Mouse (Mus musculus): ENCODE measurements around the gene Pla2g4e. TPM values are rescaled to one million over a fixed set of nuclear protein-coding genes. Genes with fewer than 3 reads are reported as not detected.

Gene Pla2g4e
- polyA plus RNA-seq, 1 experiment from 2014 or later: not detected

DNA sequence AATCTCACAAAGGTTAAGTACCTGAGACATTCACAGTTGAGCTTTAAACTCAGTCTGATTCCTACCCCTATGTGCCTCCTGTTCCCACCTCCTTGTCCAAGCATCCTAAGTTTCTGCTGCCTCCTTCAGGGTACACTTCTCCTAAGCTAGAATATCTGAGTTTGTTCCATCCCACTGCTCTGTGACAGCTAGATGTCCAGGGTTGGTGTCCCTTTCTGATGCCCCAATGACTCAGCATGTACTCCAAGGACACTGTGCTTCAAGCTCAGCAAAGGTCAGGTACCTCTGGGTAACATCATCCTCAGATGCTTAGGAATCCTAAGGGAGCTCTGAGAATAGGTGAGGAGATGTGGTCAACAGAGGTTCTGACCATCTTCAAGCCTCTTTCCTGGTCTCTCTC, 117.1 kb downstream of the Pla2g4e start:
- Histone ChIP-seq H3K27ac (replicated peaks) (no peak overlapping the region), H3K4me1 (peaks cover 16% of the 10 kb centered on the region), H3K9me3 (no peaks in the 10 kb centered on the region), H3K36me3 (replicated peaks) (no peaks in the 10 kb centered on the region), H3K27me3 (replicated peaks; ENCODE audit: low read depth, poor library complexity, severe bottlenecking) (no peaks in the 10 kb centered on the region), H3K4me3 (no peak overlapping the region)
- no peak for DNase-seq (ENCODE audit: low spot score)

DNA sequence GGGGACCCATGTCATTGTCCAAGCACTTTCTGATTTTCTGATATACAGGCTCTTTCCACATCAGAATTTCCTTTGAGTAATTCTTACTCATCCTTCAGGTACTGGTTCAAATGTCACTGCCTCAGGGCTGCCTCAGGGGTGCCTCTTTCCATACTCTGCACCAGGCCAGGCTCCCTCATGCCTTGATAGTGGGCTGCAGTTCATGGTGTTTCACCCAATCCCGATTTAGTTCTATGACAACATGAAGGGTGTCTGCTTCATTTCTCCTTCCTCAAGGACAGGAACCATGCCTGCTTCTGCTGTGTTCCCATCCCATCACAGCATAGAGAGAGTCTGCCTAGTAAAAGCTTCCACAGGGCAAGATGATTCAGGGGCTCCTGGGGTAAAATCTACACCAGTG, 118.2 kb downstream of the Pla2g4e start:
- WGBS: 84% methylated on average over 1 of the region's 1 CpGs
- no peaks in the 10 kb centered on the region for H3K36me3 ChIP-seq (replicated peaks)
- no peak for DNase-seq (ENCODE audit: low spot score)
- H3K4me3 ChIP-seq: no peak overlapping the region
- no peaks in the 10 kb centered on the region for H3K9me3 ChIP-seq
- H3K27me3 ChIP-seq (replicated peaks; ENCODE audit: low read depth, poor library complexity, severe bottlenecking): no peaks in the 10 kb centered on the region
- H3K27ac ChIP-seq (replicated peaks): no peak overlapping the region
- H3K4me1 ChIP-seq: peaks cover 22% of the 10 kb centered on the region

DNA sequence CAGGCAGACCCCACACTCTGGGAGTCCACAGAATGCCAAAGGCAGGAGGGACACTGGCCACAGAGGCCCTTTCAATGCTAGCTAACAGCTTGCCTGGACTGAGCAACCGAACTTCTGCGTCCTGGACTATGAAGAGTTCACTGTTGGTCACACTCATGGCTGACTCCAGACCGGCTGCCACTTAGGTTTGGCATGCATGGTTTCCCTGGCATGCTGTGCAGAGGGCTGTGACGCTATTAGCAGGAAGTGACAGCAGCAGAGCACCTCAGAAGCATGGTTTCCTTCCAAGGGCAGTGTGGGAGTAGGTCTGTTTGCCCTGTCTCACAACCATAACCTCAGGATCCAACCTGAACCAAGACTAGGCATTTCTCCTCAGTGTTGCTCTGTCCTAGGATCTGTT, 118.7 kb downstream of the Pla2g4e start:
- H3K9me3 ChIP-seq: no peaks in the 10 kb centered on the region
- peaks cover 22% of the 10 kb centered on the region for H3K4me1 ChIP-seq
- no peak for DNase-seq (ENCODE audit: low spot score)
- WGBS: 89% methylated on average over 4 of the region's 4 CpGs
- H3K27ac ChIP-seq (replicated peaks): no peak overlapping the region
- no peak overlapping the region for H3K4me3 ChIP-seq
- no peaks in the 10 kb centered on the region for H3K36me3 ChIP-seq (replicated peaks)
- no peaks in the 10 kb centered on the region for H3K27me3 ChIP-seq (replicated peaks; ENCODE audit: low read depth, poor library complexity, severe bottlenecking)

DNA sequence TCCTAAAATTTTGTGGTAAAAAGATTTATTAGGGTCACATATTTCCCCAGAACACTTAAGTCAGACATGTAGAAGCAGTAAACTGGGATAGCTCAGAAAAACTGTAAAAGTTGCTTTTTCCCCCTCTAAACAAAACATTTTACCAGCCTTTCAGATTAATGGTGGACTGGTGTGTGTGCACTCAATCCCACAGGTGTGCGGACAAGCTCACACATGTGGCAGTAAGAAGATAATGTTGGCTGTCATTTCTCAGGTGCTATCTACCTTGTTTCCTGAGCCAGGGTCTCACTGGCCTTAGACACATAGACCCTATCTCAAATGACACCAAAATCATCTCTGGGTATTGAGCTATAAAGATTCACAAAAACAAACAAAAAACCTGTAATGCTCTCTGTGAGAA, 119.7 kb downstream of the Pla2g4e start:
- Histone ChIP-seq H3K4me3 (no peak overlapping the region), H3K36me3 (replicated peaks) (no peaks in the 10 kb centered on the region), H3K27ac (replicated peaks) (no peak overlapping the region), H3K9me3 (no peaks in the 10 kb centered on the region), H3K27me3 (replicated peaks; ENCODE audit: low read depth, poor library complexity, severe bottlenecking) (no peaks in the 10 kb centered on the region), H3K4me1 (peaks cover 22% of the 10 kb centered on the region)
- DNase-seq (ENCODE audit: low spot score): no peak
- WGBS: 95% methylated on average over 1 of the region's 1 CpGs

DNA sequence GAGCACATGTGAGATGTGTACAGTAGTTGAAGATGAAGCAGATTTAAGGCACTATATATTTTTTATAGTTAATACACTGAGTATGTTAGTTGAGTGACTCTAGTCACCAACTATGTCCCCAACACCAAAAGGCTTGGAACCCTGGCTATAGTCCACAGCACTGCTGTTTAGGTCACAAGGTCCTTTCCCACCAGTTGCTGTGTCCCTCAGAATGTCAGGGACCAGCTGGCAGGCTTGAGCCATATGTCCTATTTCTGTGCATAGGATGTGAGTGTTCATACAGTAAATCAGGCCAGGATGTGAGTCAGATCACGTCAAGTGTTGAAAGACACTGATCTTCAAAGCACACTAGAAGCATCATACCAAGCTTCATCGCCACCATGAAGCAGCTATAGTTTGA, 120.2 kb downstream of the Pla2g4e start:
- 86% methylated on average over 2 of the region's 2 CpGs for WGBS
- no peak overlapping the region for H3K27ac ChIP-seq (replicated peaks)
- peaks cover 22% of the 10 kb centered on the region for H3K4me1 ChIP-seq
- H3K27me3 ChIP-seq (replicated peaks; ENCODE audit: low read depth, poor library complexity, severe bottlenecking): no peaks in the 10 kb centered on the region
- no peak for DNase-seq (ENCODE audit: low spot score)
- H3K9me3 ChIP-seq: no peaks in the 10 kb centered on the region
- no peak overlapping the region for H3K4me3 ChIP-seq
- H3K36me3 ChIP-seq (replicated peaks): no peaks in the 10 kb centered on the region

DNA sequence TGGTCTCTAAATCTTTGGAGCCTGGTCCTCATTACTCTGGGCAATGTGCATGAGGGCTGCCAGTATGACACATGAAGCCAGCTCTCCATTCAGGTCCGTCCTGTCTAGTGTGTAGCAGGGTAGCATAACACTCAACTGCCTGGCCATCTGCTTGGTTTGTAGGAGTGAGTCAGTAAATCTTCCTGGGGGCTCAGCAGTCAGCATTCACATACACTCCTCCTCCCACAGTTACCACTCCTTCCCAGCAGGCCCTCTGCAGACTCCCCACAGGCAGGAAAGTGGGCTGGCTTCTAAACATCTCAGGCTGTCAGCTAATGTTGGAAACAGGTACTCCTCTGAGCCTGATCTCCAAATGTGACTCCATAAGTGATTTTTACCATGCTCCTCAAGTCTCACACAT, 121.0 kb downstream of the Pla2g4e start:
- H3K27me3 ChIP-seq (replicated peaks; ENCODE audit: low read depth, poor library complexity, severe bottlenecking): no peaks in the 10 kb centered on the region
- H3K4me1 ChIP-seq: peaks cover 16% of the 10 kb centered on the region
- no peaks in the 10 kb centered on the region for H3K36me3 ChIP-seq (replicated peaks)
- H3K27ac ChIP-seq (replicated peaks): no peak overlapping the region
- H3K4me3 ChIP-seq: no peak overlapping the region
- 69% methylated on average over 1 of the region's 1 CpGs for WGBS
- DNase-seq (ENCODE audit: low spot score): no peak
- no peaks in the 10 kb centered on the region for H3K9me3 ChIP-seq

DNA sequence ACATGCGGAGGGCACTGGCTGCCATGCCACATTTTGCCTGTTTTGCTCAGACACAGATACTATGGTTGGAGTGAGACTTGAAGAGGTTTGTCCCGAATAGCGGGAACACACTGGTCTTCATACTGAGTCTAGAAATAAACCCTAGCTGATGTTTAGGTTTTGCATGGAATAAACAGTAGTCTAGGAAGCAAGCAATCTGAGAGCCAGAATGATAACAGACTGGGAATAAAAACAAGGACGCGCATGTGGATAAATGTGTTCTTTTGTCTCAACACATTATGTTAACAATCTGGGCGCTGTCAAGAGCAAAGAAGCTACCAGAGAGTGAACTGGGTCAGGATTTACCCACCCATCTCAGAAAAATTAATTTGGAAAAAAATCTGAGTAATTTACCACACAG, 122.2 kb downstream of the Pla2g4e start:
- Histone ChIP-seq H3K27ac (replicated peaks) (no peak overlapping the region), H3K4me3 (no peak overlapping the region), H3K36me3 (replicated peaks) (no peaks in the 10 kb centered on the region), H3K27me3 (replicated peaks; ENCODE audit: low read depth, poor library complexity, severe bottlenecking) (no peaks in the 10 kb centered on the region), H3K4me1 (peaks cover 6% of the 10 kb centered on the region), H3K9me3 (no peaks in the 10 kb centered on the region)
- no peak for DNase-seq (ENCODE audit: low spot score)
- WGBS: 92% methylated on average over 6 of the region's 6 CpGs

DNA sequence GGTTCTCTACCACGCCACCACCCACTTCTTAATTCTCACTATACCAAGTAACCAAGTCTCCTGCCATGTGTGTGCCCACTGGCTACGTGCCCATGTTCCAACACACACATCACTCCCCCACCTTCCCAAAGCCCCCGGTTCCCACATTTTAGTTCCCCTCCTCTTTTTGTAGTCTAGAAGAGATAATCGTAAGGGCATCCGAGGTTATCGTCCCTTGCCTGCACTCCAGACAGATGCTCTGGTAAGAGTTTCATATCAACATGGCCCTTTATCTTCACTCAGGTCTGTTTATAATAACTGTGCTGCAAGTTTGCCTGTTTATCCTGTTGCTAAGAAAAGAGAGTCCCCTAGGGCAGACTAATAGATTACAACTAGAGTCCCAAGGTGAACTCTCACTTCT, 127.8 kb downstream of the Pla2g4e start:
- no peaks in the 10 kb centered on the region for H3K27me3 ChIP-seq (replicated peaks; ENCODE audit: low read depth, poor library complexity, severe bottlenecking)
- peaks cover 17% of the 10 kb centered on the region for H3K4me1 ChIP-seq
- no peaks in the 10 kb centered on the region for H3K36me3 ChIP-seq (replicated peaks)
- no peak overlapping the region for H3K27ac ChIP-seq (replicated peaks)
- 92% methylated on average over 6 of the region's 6 CpGs for WGBS
- no peak for DNase-seq (ENCODE audit: low spot score)
- H3K9me3 ChIP-seq: no peaks in the 10 kb centered on the region
- no peak overlapping the region for H3K4me3 ChIP-seq

Other genes with a start within 250 kb of the Pla2g4e start
- gene Jmjd7, start 217.9 kb downstream of the Pla2g4e start, polyA plus RNA-seq (2016; fragmentation: Nextera tagmentation; extraction: Ambion mirVana): 20.4 and 20.6 TPM in 2 replicates
- gene Gm28042, start 217.8 kb downstream of the Pla2g4e start, polyA plus RNA-seq (2016; fragmentation: Nextera tagmentation; extraction: Ambion mirVana): 5.6 and 6.2 TPM in 2 replicates
- gene Pla2g4b, start 211.9 kb downstream of the Pla2g4e start, polyA plus RNA-seq (2016; fragmentation: Nextera tagmentation; extraction: Ambion mirVana): 1.8 and 2.8 TPM in 2 replicates
- gene Ehd4, start 90.7 kb downstream of the Pla2g4e start, polyA plus RNA-seq (2016; fragmentation: Nextera tagmentation; extraction: Ambion mirVana): 25.9 and 26.3 TPM in 2 replicates
- gene Pla2g4d, start 43.9 kb upstream of the Pla2g4e start, polyA plus RNA-seq (2016; fragmentation: Nextera tagmentation; extraction: Ambion mirVana): 0.04 and 0.05 TPM in 2 replicates
- gene Pla2g4f, start 68.8 kb upstream of the Pla2g4e start, polyA plus RNA-seq (2016; fragmentation: Nextera tagmentation; extraction: Ambion mirVana): not detected in 2 replicates
- gene Vps39, start 107.8 kb upstream of the Pla2g4e start, polyA plus RNA-seq (2016; fragmentation: Nextera tagmentation; extraction: Ambion mirVana): 24.6 and 27.1 TPM in 2 replicates
- 7.0 and 10.1 TPM in 2 replicates for gene Ganc, start 158.6 kb upstream of the Pla2g4e start, polyA plus RNA-seq (2016; fragmentation: Nextera tagmentation; extraction: Ambion mirVana)
- gene Tmem87a, start 158.8 kb upstream of the Pla2g4e start, polyA plus RNA-seq (2016; fragmentation: Nextera tagmentation; extraction: Ambion mirVana): 7.1 TPM in 2 replicates
- gene Capn3, start 210.7 kb upstream of the Pla2g4e start, polyA plus RNA-seq (2016; fragmentation: Nextera tagmentation; extraction: Ambion mirVana): 1.6 and 1.7 TPM in 2 replicates